Mouse (Mus musculus) heart, adult 18-20 months (tissue): ENCODE measurements around the gene Lhpp. TPM values are rescaled to one million over a fixed set of nuclear protein-coding genes. Genes with fewer than 3 reads are reported as not detected.

Experiments
- DNase-seq, 2 experiments: peaks; one replicate each; pipeline ENCODE4 v3.0.0; 2021 to 2022; ENCODE audit warnings: mixed read lengths in 1 of 2
- total RNA-seq, 2 experiments: library from RNA; stranded (reverse); gene quantifications; 2 replicates each; pipeline ENCODE4 v1.2.3; 2021

Gene Lhpp
- total RNA-seq, 2 experiments from 2014 or later, result 14.3 to 16.4 TPM

GRCm38 (mm10) chr7:132712044-132712708, 101.7 kb downstream of the Lhpp start:
- DNase-seq, result no peak

GRCm38 (mm10) chr7:132712956-132713355, 102.5 kb downstream of the Lhpp start:
- DNase-seq, result no peak

- DNase-seq, result peak; percentile 74 to 83
These were observed 103.2 kb downstream of the Lhpp start for GRCm38 (mm10) chr7:132713483-132714126.

- DNase-seq, result peak; percentile 79 to 93
These were observed 103.9 kb downstream of the Lhpp start for GRCm38 (mm10) chr7:132714236-132714923.

- DNase-seq, result no peak
These were observed 104.8 kb downstream of the Lhpp start for GRCm38 (mm10) chr7:132715259-132715658.

GRCm38 (mm10) chr7:132719570-132719969, 109.1 kb downstream of the Lhpp start:
- DNase-seq, result no peak

GRCm38 (mm10) chr7:132720562-132720961, 110.1 kb downstream of the Lhpp start:
- DNase-seq, result no peak

GRCm38 (mm10) chr7:132722401-132723370, 112.2 kb downstream of the Lhpp start:
- peak; percentile 49 to 52 for DNase-seq

GRCm38 (mm10) chr7:132723906-132724305, 113.5 kb downstream of the Lhpp start:
- peak; percentile 93 to 95 for DNase-seq

- no peak for DNase-seq
These were observed 114.1 kb downstream of the Lhpp start for GRCm38 (mm10) chr7:132724501-132725062.

- DNase-seq, result no peak
These were observed 115.8 kb downstream of the Lhpp start for GRCm38 (mm10) chr7:132726106-132726861.

- peak in 1 of 2 experiments; percentile 43 for DNase-seq
These were observed 118.8 kb downstream of the Lhpp start for GRCm38 (mm10) chr7:132729093-132729831.

GRCm38 (mm10) chr7:132730510-132730909, 120.1 kb downstream of the Lhpp start:
- no peak for DNase-seq

- DNase-seq, result no peak
These were observed 121.1 kb downstream of the Lhpp start for GRCm38 (mm10) chr7:132731558-132731957.

GRCm38 (mm10) chr7:132732136-132732789, 121.8 kb downstream of the Lhpp start:
- no peak for DNase-seq

GRCm38 (mm10) chr7:132733521-132733920, 123.1 kb downstream of the Lhpp start:
- no peak for DNase-seq

- no peak for DNase-seq
These were observed 123.8 kb downstream of the Lhpp start for GRCm38 (mm10) chr7:132734222-132734621.

GRCm38 (mm10) chr7:132735145-132735544, 124.7 kb downstream of the Lhpp start:
- DNase-seq, result peak; percentile 69 to 85

GRCm38 (mm10) chr7:132736099-132736862, 125.8 kb downstream of the Lhpp start:
- peak; percentile 69 to 76 for DNase-seq
